Mouse (Mus musculus) hindbrain, embryonic 15.5 days (tissue): ENCODE measurements around the gene Scp2. TPM values are rescaled to one million over a fixed set of nuclear protein-coding genes. Genes with fewer than 3 reads are reported as not detected.

Experiments used
- ATAC-seq: fragments of 200-750 bp; cut with Nextera tagmentation; 2 replicates; pipeline ENCODE4 v1.8.0; 2017; ENCODE audit warnings: low read depth, moderate number of reproducible peaks, moderate TSS enrichment; ENCODE audit not compliant: low FRiP score
- H3K27ac ChIP-seq: fragments of 300-500 bp; sonication (generic); replicated peaks from 2 replicates; pipeline ENCODE4 v1.5.1; 2015; ENCODE audit warnings: mild to moderate bottlenecking, inconsistent platforms
- H3K27me3 ChIP-seq: fragments of 300-500 bp; sonication (generic); 2 replicates; pipeline ENCODE4 v1.6.1; 2015; ENCODE audit warnings: control low read depth, inconsistent platforms
- H3K36me3 ChIP-seq: fragments of 300-500 bp; sonication (generic); 2 replicates; pipeline ENCODE4 v1.6.1; 2015; ENCODE audit warnings: control low read depth, inconsistent platforms
- H3K4me1 ChIP-seq: fragments of 300-500 bp; sonication (generic); replicated peaks from 2 replicates; pipeline ENCODE4 v1.6.1; 2015; ENCODE audit warnings: control low read depth, inconsistent platforms
- H3K4me2 ChIP-seq: fragments of 300-500 bp; sonication (generic); 2 replicates; pipeline ENCODE4 v1.6.1; 2015; ENCODE audit warnings: moderate library complexity, mild to moderate bottlenecking, inconsistent platforms
- H3K4me3 ChIP-seq: fragments of 300-500 bp; sonication (generic); 2 replicates; pipeline ENCODE4 v1.5.1; 2015; ENCODE audit warnings: mild to moderate bottlenecking, inconsistent platforms
- H3K9ac ChIP-seq: fragments of 300-500 bp; sonication (generic); 2 replicates; pipeline ENCODE4 v1.6.1; 2015; ENCODE audit warnings: inconsistent platforms
- H3K9me3 ChIP-seq: fragments of 300-500 bp; sonication (generic); 2 replicates; pipeline ENCODE4 v1.6.1; 2016; ENCODE audit warnings: control low read depth, inconsistent platforms
- WGBS: fragments of 180-500 bp; shearing (Covaris S2); methylation state at CpG from one replicate; pipeline ENCODE4 v1.1.7; 2015; 5-methylcytosine and 5-hydroxymethylcytosine counted together
- polyA plus RNA-seq: library from polyadenylated mRNA; unstranded; fragments of >200 nt; fragmentation: Nextera tagmentation; extraction: Ambion mirVana; gene quantifications from 2 replicates; pipeline ENCODE4 v1.2.1, GENCODE M21; 2015

Scp2 gene
- polyA plus RNA-seq, 1 experiment from 2014 or later: 218 TPM

- no peak for ATAC-seq
- 89% methylated on average over 5 of the region's 5 CpGs for WGBS
Measured at GRCm38 (mm10) chr4:108136938-108137337, 7.9 kb downstream of the Scp2 start.

GRCm38 (mm10) chr4:108130452-108130851 is 14.3 kb downstream of the Scp2 start:
- WGBS: 94% methylated on average over 3 of the region's 3 CpGs
- no peak overlapping the region for H3K4me3 ChIP-seq
- H3K27me3 ChIP-seq: no peaks in the 10 kb centered on the region
- no peaks in the 10 kb centered on the region for H3K9me3 ChIP-seq
- no peak overlapping the region for H3K27ac ChIP-seq
- no peaks in the 10 kb centered on the region for H3K36me3 ChIP-seq
- no peak overlapping the region for H3K4me2 ChIP-seq
- no peak overlapping the region for H3K9ac ChIP-seq
- H3K4me1 ChIP-seq: no peaks in the 10 kb centered on the region
- ATAC-seq: no peak

More at GRCm38 (mm10) chr4:108136938-108137337, 7.9 kb downstream of the Scp2 start:
- no peak overlapping the region for H3K9ac ChIP-seq
- H3K4me2 ChIP-seq: no peak overlapping the region
- H3K27me3 ChIP-seq: no peaks in the 10 kb centered on the region
- H3K4me1 ChIP-seq: no peaks in the 10 kb centered on the region
- H3K9me3 ChIP-seq: no peaks in the 10 kb centered on the region
- no peaks in the 10 kb centered on the region for H3K36me3 ChIP-seq
- H3K27ac ChIP-seq: no peak overlapping the region
- H3K4me3 ChIP-seq: no peak overlapping the region

- no peak overlapping the region for H3K4me2 ChIP-seq
- no peaks in the 10 kb centered on the region for H3K4me1 ChIP-seq
- no peak overlapping the region for H3K4me3 ChIP-seq
- no peaks in the 10 kb centered on the region for H3K27me3 ChIP-seq
- no peaks in the 10 kb centered on the region for H3K36me3 ChIP-seq
- no peak for ATAC-seq
- 97% methylated on average over 2 of the region's 2 CpGs for WGBS
- H3K27ac ChIP-seq: no peak overlapping the region
- H3K9me3 ChIP-seq: no peaks in the 10 kb centered on the region
- no peak overlapping the region for H3K9ac ChIP-seq
Measured at GRCm38 (mm10) chr4:108128339-108128738, 16.5 kb downstream of the Scp2 start.

- no peak overlapping the region for H3K27ac ChIP-seq
- H3K4me3 ChIP-seq: no peak overlapping the region
- no peaks in the 10 kb centered on the region for H3K36me3 ChIP-seq
- H3K4me1 ChIP-seq: no peaks in the 10 kb centered on the region
- 92% methylated on average over 5 of the region's 5 CpGs for WGBS
- no peak overlapping the region for H3K4me2 ChIP-seq
- H3K9me3 ChIP-seq: no peaks in the 10 kb centered on the region
- ATAC-seq: no peak
- H3K9ac ChIP-seq: no peak overlapping the region
- no peaks in the 10 kb centered on the region for H3K27me3 ChIP-seq
Measured at GRCm38 (mm10) chr4:108127516-108127915, 17.3 kb downstream of the Scp2 start.

- no peaks in the 10 kb centered on the region for H3K9me3 ChIP-seq
- H3K9ac ChIP-seq: no peak overlapping the region
- H3K4me3 ChIP-seq: no peak overlapping the region
- WGBS: 89% methylated on average over 4 of the region's 4 CpGs
- no peak overlapping the region for H3K4me2 ChIP-seq
- H3K27ac ChIP-seq: no peak overlapping the region
- no peaks in the 10 kb centered on the region for H3K4me1 ChIP-seq
- no peaks in the 10 kb centered on the region for H3K36me3 ChIP-seq
- H3K27me3 ChIP-seq: no peaks in the 10 kb centered on the region
- ATAC-seq: no peak
Measured at GRCm38 (mm10) chr4:108126260-108126659, 18.5 kb downstream of the Scp2 start.

GRCm38 (mm10) chr4:108124104-108124503 is 20.7 kb downstream of the Scp2 start:
- no peak for ATAC-seq
- H3K36me3 ChIP-seq: no peaks in the 10 kb centered on the region
- no peak overlapping the region for H3K4me2 ChIP-seq
- no peak overlapping the region for H3K27ac ChIP-seq
- no peak overlapping the region for H3K4me3 ChIP-seq
- no peaks in the 10 kb centered on the region for H3K9me3 ChIP-seq
- no peaks in the 10 kb centered on the region for H3K27me3 ChIP-seq
- WGBS: 96% methylated on average over 1 of the region's 1 CpGs
- H3K4me1 ChIP-seq: no peaks in the 10 kb centered on the region
- H3K9ac ChIP-seq: no peak overlapping the region

- Histone ChIP-seq H3K4me1 (0 out of 2 replicates have a peak, but pooled peaks cover 4% of the 10 kb centered on the region), H3K9me3 (no peaks in the 10 kb centered on the region), H3K36me3 (no peaks in the 10 kb centered on the region), H3K27ac (peak overlapping the region; percentile 52), H3K4me2 (peak overlapping the region; percentile 58), H3K27me3 (no peaks in the 10 kb centered on the region), H3K4me3 (peak overlapping the region; percentile 45), H3K9ac (peak overlapping the region; percentile 41)
- WGBS: 12% methylated on average over 45 of the region's 45 CpGs
- peak; percentile 93 for ATAC-seq
Measured at GRCm38 (mm10) chr4:108117924-108118876, 26.6 kb downstream of the Scp2 start.

GRCm38 (mm10) chr4:108117488-108117887 is 27.3 kb downstream of the Scp2 start:
- Histone ChIP-seq H3K4me2 (no peak overlapping the region), H3K9me3 (no peaks in the 10 kb centered on the region), H3K4me1 (0 out of 2 replicates have a peak, but pooled peaks cover 4% of the 10 kb centered on the region), H3K9ac (no peak overlapping the region), H3K27ac (no peak overlapping the region), H3K27me3 (no peaks in the 10 kb centered on the region), H3K4me3 (0 out of 2 replicates have a peak overlapping the region, but pooled peaks have one; percentile 45), H3K36me3 (no peaks in the 10 kb centered on the region)
- no peak for ATAC-seq
- 89% methylated on average over 8 of the region's 8 CpGs for WGBS

- H3K4me2 ChIP-seq: no peak overlapping the region
- WGBS: 90% methylated on average over 2 of the region's 2 CpGs
- no peak overlapping the region for H3K27ac ChIP-seq
- no peaks in the 10 kb centered on the region for H3K36me3 ChIP-seq
- no peak for ATAC-seq
- H3K9ac ChIP-seq: no peak overlapping the region
- H3K4me1 ChIP-seq: 0 out of 2 replicates have a peak, but pooled peaks cover 4% of the 10 kb centered on the region
- H3K27me3 ChIP-seq: no peaks in the 10 kb centered on the region
- H3K9me3 ChIP-seq: no peaks in the 10 kb centered on the region
- H3K4me3 ChIP-seq: no peak overlapping the region
Measured at GRCm38 (mm10) chr4:108116466-108116865, 28.3 kb downstream of the Scp2 start.

GRCm38 (mm10) chr4:108110706-108111105 is 34.1 kb downstream of the Scp2 start:
- no peak for ATAC-seq
- Histone ChIP-seq H3K9ac (no peak overlapping the region), H3K36me3 (peaks cover 6% of the 10 kb centered on the region; the same call in 1 of the 2 replicates), H3K27me3 (no peaks in the 10 kb centered on the region), H3K27ac (no peak overlapping the region), H3K4me1 (no peaks in the 10 kb centered on the region), H3K9me3 (no peaks in the 10 kb centered on the region), H3K4me3 (no peak overlapping the region), H3K4me2 (no peak overlapping the region)
- 90% methylated on average over 2 of the region's 2 CpGs for WGBS

GRCm38 (mm10) chr4:108109728-108110127 is 35.1 kb downstream of the Scp2 start:
- Histone ChIP-seq H3K27ac (no peak overlapping the region), H3K36me3 (peaks cover 6% of the 10 kb centered on the region; the same call in 1 of the 2 replicates), H3K9ac (no peak overlapping the region), H3K4me1 (no peaks in the 10 kb centered on the region), H3K4me3 (no peak overlapping the region), H3K9me3 (no peaks in the 10 kb centered on the region), H3K4me2 (no peak overlapping the region), H3K27me3 (no peaks in the 10 kb centered on the region)
- no peak for ATAC-seq
- WGBS: 97% methylated on average over 7 of the region's 7 CpGs

GRCm38 (mm10) chr4:108096345-108096744 is 48.5 kb downstream of the Scp2 start, which contains the start of gene Podn:
Podn (minus strand) TSS chr4:108096445.
- H3K4me1 ChIP-seq: no peaks in the 10 kb centered on the region
- no peak within 1 kb of the TSS for H3K9ac ChIP-seq
- H3K9me3 ChIP-seq: no peaks in the 10 kb centered on the region
- H3K27me3 ChIP-seq: no peaks in the 10 kb centered on the region
- H3K4me3 ChIP-seq: no peak within 1 kb of the TSS
- 0 out of 2 replicates have a peak, but pooled peaks cover 11% of the 10 kb centered on the region for H3K36me3 ChIP-seq
- ATAC-seq: no peak
- no peak within 1 kb of the TSS for H3K4me2 ChIP-seq
- WGBS: 89% methylated on average over 4 of the region's 4 CpGs
- H3K27ac ChIP-seq: no peak within 1 kb of the TSS
